Mouse (Mus musculus) embryonic facial prominence, embryonic 14.5 days (tissue): ENCODE data around the gene Il34. TPM values are rescaled to one million over a fixed set of nuclear protein-coding genes. Genes with fewer than 3 reads are reported as not detected.

ENCODE experiments used
- ATAC-seq: fragments of 200-750 bp; cut with Nextera tagmentation; 2 replicates; pipeline ENCODE4 v1.8.0; 2017; ENCODE audit warnings: low read depth, moderate number of reproducible peaks, moderate TSS enrichment
- DNase-seq: peaks from one replicate; pipeline ENCODE4 v3.0.0-alpha.2; 2015; ENCODE audit warnings: low spot score
- H3K27ac ChIP-seq: fragments of 300-500 bp; sonication (generic); replicated peaks from 2 replicates; pipeline ENCODE4 v1.5.1; 2014; ENCODE audit warnings: low read depth, mild to moderate bottlenecking, low read length, moderate library complexity
- H3K27me3 ChIP-seq: fragments of 300-500 bp; sonication (generic); replicated peaks from 2 replicates; pipeline ENCODE4 v1.6.1; 2014; ENCODE audit warnings: low read length; ENCODE audit not compliant: control insufficient read depth, insufficient read depth
- H3K36me3 ChIP-seq: fragments of 300-500 bp; sonication (generic); 2 replicates; pipeline ENCODE4 v1.6.1; 2014; ENCODE audit warnings: low read length, mixed read lengths; ENCODE audit not compliant: control insufficient read depth, insufficient read depth
- H3K4me1 ChIP-seq: fragments of 300-500 bp; sonication (generic); 2 replicates; pipeline ENCODE4 v1.6.1; 2014; ENCODE audit warnings: antibody characterized with exemption, low read length; ENCODE audit not compliant: control insufficient read depth, insufficient read depth
- H3K4me2 ChIP-seq: fragments of 300-500 bp; sonication (generic); 2 replicates; pipeline ENCODE4 v1.6.1; 2014; ENCODE audit warnings: low read depth, mild to moderate bottlenecking, low read length, moderate library complexity, mixed read lengths
- H3K4me3 ChIP-seq: fragments of 300-500 bp; sonication (generic); 2 replicates; pipeline ENCODE4 v1.5.1; 2014; ENCODE audit warnings: low read depth, mild to moderate bottlenecking, low read length
- H3K9ac ChIP-seq: fragments of 300-500 bp; sonication (generic); 2 replicates; pipeline ENCODE4 v1.6.1; 2014; ENCODE audit warnings: low read depth, mild to moderate bottlenecking, low read length, moderate library complexity, mixed read lengths
- H3K9me3 ChIP-seq: fragments of 300-500 bp; sonication (generic); 2 replicates; pipeline ENCODE4 v1.6.1; 2016; ENCODE audit warnings: low read length; ENCODE audit not compliant: control insufficient read depth
- WGBS: fragments of 180-500 bp; shearing (Covaris S2); extraction: QIAGEN DNeasy Blood & Tissue Kit; methylation state at CpG from one replicate; pipeline ENCODE4 v1.1.7; 2014; 5-methylcytosine and 5-hydroxymethylcytosine counted together
- polyA plus RNA-seq: library from polyadenylated mRNA; unstranded; fragments of >200 nt; fragmentation: Nextera tagmentation; extraction: Ambion mirVana; gene quantifications from 2 replicates; pipeline ENCODE4 v1.2.1, GENCODE M21; 2014

The Il34 gene
- polyA plus RNA-seq, 1 experiment from 2014 or later: 1.7 TPM

DNA sequence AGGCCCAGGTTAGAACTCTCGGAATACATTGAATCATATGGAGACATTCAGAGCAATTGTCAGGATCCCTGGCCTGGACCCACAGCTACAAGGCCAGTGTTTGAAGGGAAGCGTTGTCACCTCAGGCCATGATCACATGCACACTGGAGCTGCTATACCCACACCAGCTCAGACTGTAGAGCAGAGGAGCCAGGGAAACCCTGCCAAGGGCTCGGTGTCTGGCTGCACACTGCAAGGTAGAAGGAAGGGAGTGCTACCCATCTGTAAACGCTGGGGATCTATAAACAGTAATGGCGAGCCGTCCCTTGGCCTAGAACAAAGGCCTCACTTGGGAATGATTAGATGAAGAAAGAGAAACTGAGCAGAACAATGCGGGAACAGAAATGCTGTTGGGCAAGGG is 106.2 kb downstream of the Il34 start:
- peaks cover 17% of the 10 kb centered on the region; the same call in 1 of the 2 replicates for H3K36me3 ChIP-seq
- H3K9me3 ChIP-seq: no peaks in the 10 kb centered on the region
- 86% methylated on average over 7 of the region's 7 CpGs for WGBS
- no peak for DNase-seq
- peaks cover 18% of the 10 kb centered on the region for H3K4me1 ChIP-seq
- no peak overlapping the region for H3K9ac ChIP-seq
- no peak for ATAC-seq
- no peak overlapping the region for H3K4me3 ChIP-seq
- no peak overlapping the region for H3K4me2 ChIP-seq
- H3K27me3 ChIP-seq: no peaks in the 10 kb centered on the region
- no peak overlapping the region for H3K27ac ChIP-seq

DNA sequence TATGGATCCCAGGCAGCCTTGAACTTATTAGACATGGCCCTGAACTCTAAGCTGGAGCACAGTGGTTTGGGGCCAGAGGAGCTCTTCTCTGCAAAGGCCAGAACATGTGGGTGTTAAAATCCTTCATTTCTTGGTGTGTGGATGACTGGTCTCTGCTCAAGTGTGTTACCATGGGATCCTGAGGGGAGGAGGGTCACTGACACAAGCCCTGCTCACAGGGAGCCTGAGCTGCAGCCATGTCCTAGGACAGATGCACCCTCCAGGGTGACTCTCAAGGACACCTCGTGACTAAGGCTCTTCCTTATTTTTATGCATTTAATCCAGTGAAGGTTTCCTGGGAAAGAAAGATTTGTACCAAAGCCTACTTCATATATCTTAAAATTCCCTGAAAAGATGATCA is 107.6 kb downstream of the Il34 start:
- ATAC-seq (no peak), DNase-seq (no peak)
- no peak overlapping the region for H3K27ac ChIP-seq
- no peaks in the 10 kb centered on the region for H3K27me3 ChIP-seq
- H3K4me3 ChIP-seq: no peak overlapping the region
- no peaks in the 10 kb centered on the region for H3K9me3 ChIP-seq
- H3K4me2 ChIP-seq: no peak overlapping the region
- peaks cover 5% of the 10 kb centered on the region for H3K4me1 ChIP-seq
- no peak overlapping the region for H3K9ac ChIP-seq
- H3K36me3 ChIP-seq: peaks cover 17% of the 10 kb centered on the region; the same call in 1 of the 2 replicates
- WGBS: 81% methylated on average over 1 of the region's 1 CpGs

DNA sequence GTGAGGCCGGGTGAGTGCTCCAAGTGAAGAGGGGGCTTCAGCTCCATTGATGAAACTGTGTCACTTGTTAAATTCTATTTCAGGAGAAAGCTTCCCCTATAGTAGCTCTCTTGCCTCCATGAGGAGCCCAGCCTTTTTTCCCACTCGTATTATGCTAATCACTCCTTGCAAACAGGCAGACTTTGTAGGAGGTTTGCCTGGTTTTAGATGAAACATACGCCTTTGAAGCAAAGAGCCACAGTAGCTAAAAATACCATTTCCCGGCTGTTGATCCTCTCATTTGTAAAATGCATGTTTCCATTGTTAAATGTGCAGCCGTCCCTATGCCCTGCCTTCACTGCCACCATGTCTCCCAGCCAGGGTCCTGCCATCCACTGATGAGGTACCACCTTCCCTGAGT is 108.2 kb downstream of the Il34 start:
- DNase-seq: no peak
- peaks cover 17% of the 10 kb centered on the region; the same call in 1 of the 2 replicates for H3K36me3 ChIP-seq
- H3K4me3 ChIP-seq: no peak overlapping the region
- H3K27ac ChIP-seq: no peak overlapping the region
- H3K4me1 ChIP-seq: no peaks in the 10 kb centered on the region
- 78% methylated on average over 5 of the region's 5 CpGs for WGBS
- no peak overlapping the region for H3K9ac ChIP-seq
- no peaks in the 10 kb centered on the region for H3K27me3 ChIP-seq
- H3K4me2 ChIP-seq: no peak overlapping the region
- no peak for ATAC-seq
- H3K9me3 ChIP-seq: no peaks in the 10 kb centered on the region

- no peak for DNase-seq
- H3K4me3 ChIP-seq: no peak overlapping the region
- ATAC-seq: no peak
- H3K9ac ChIP-seq: no peak overlapping the region
- no peaks in the 10 kb centered on the region for H3K27me3 ChIP-seq
- H3K27ac ChIP-seq: no peak overlapping the region
- H3K4me1 ChIP-seq: no peaks in the 10 kb centered on the region
- H3K9me3 ChIP-seq: no peaks in the 10 kb centered on the region
- H3K4me2 ChIP-seq: no peak overlapping the region
- peaks cover 12% of the 10 kb centered on the region; the same call in 1 of the 2 replicates for H3K36me3 ChIP-seq
- WGBS: 75% methylated on average over 4 of the region's 4 CpGs
Observed at GRCm38 (mm10) chr8:110696051-110696450, 109.7 kb downstream of the Il34 start.

DNA sequence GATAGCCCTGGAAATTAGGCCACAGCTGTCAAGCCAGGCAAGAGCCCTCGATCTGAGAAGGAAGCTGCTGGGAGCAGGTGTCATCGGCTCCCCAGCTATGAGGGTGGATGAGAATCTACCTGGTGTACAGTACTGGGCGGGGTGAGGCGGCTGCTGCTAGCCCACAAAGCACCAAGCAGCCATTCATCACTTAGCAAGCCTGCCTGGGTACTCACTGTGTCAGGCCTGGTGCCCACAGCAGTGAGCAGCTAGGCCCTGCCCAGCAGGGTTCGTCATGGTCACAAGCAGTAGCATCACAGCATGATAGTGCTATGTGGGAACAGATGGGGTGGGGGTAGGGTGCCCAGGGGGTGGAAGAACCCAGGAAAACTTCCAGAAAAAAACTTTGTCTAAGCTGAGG is 110.3 kb downstream of the Il34 start:
- no peak overlapping the region for H3K9ac ChIP-seq
- H3K4me3 ChIP-seq: no peak overlapping the region
- no peaks in the 10 kb centered on the region for H3K9me3 ChIP-seq
- H3K36me3 ChIP-seq: peaks cover 12% of the 10 kb centered on the region; the same call in 1 of the 2 replicates
- H3K27ac ChIP-seq: no peak overlapping the region
- no peak overlapping the region for H3K4me2 ChIP-seq
- H3K4me1 ChIP-seq: no peaks in the 10 kb centered on the region
- no peak for DNase-seq
- ATAC-seq: no peak
- 79% methylated on average over 5 of the region's 5 CpGs for WGBS
- no peaks in the 10 kb centered on the region for H3K27me3 ChIP-seq

DNA sequence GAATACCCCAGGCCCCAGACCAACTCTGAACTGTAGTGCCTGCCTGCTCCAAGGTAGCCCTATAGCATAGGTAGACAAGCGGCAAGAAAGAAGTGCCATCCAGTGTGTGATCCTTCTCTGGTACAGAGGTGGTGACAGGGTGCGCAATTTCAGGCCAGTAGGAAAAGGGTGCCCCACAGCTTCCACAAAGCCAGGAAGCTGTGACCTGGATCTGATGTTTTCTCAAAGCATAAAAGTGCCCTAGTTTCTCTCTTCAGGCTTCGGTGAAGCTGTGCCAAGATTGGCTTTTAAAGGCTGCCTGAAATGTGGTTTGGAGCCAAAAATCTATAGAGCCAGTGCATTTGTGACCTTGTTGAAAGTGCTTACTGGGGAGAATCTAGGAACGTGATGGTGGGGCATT is 110.9 kb downstream of the Il34 start:
- Histone ChIP-seq H3K4me2 (no peak overlapping the region), H3K9me3 (no peaks in the 10 kb centered on the region), H3K9ac (no peak overlapping the region), H3K4me3 (no peak overlapping the region), H3K27me3 (no peaks in the 10 kb centered on the region), H3K4me1 (no peaks in the 10 kb centered on the region), H3K27ac (no peak overlapping the region), H3K36me3 (peaks cover 12% of the 10 kb centered on the region; the same call in 1 of the 2 replicates)
- DNase-seq: no peak
- WGBS: 76% methylated on average over 4 of the region's 4 CpGs
- ATAC-seq: no peak

DNA sequence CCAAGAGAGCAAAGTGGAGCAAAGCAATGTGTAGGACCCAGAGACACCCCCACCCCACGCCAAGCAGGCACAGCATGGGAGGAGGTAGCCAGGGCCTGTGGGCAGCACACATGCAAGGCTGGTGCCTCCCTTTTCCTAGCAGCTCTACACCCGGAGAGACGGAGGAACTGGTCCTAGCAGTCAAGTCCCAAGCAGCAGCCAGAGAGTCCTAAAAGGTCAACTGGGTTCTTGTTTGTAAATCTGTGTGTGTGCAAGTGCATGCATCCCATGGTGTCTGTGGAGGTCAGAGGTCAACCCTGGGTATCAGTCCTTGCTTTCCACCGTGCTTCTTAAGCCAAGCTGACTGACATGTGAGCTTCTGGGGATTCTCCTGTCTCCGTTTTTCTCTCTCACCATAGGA is 111.5 kb downstream of the Il34 start:
- no peaks in the 10 kb centered on the region for H3K27me3 ChIP-seq
- H3K4me2 ChIP-seq: no peak overlapping the region
- peaks cover 12% of the 10 kb centered on the region; the same call in 1 of the 2 replicates for H3K36me3 ChIP-seq
- H3K27ac ChIP-seq: no peak overlapping the region
- ATAC-seq: no peak
- H3K4me3 ChIP-seq: no peak overlapping the region
- DNase-seq: no peak
- 0 out of 2 replicates have a peak, but pooled peaks cover under 1% of the 10 kb centered on the region for H3K4me1 ChIP-seq
- H3K9ac ChIP-seq: no peak overlapping the region
- WGBS: 61% methylated on average over 5 of the region's 5 CpGs
- no peaks in the 10 kb centered on the region for H3K9me3 ChIP-seq

Other genes with a start within 250 kb of the Il34 start
- gene Vac14, start 187.3 kb downstream of the Il34 start, polyA plus RNA-seq: 17.7 and 21.1 TPM in 2 replicates
- 13.5 and 13.8 TPM in 2 replicates for gene Mtss1l, start 84.4 kb downstream of the Il34 start, polyA plus RNA-seq
- 69.8 and 77.9 TPM in 2 replicates for gene Cog4, start 40.7 kb upstream of the Il34 start, polyA plus RNA-seq
- 127 and 139 TPM in 2 replicates for gene Sf3b3, start 40.9 kb upstream of the Il34 start, polyA plus RNA-seq
- 7.6 and 9.2 TPM in 2 replicates for gene Fuk, start 96.6 kb upstream of the Il34 start, polyA plus RNA-seq
- gene St3gal2, start 114.0 kb upstream of the Il34 start, polyA plus RNA-seq: 19.4 and 20.8 TPM in 2 replicates
- 18.1 and 19.1 TPM in 2 replicates for gene Ddx19a, start 191.9 kb upstream of the Il34 start, polyA plus RNA-seq
- 5.2 and 5.5 TPM in 2 replicates for gene Ddx19b, start 225.8 kb upstream of the Il34 start, polyA plus RNA-seq
- 48.9 and 53.2 TPM in 2 replicates for gene Aars, start 227.2 kb upstream of the Il34 start, polyA plus RNA-seq